Mouse (Mus musculus): Measurements from ENCODE around the gene Capn5.

The Capn5 gene

DNA sequence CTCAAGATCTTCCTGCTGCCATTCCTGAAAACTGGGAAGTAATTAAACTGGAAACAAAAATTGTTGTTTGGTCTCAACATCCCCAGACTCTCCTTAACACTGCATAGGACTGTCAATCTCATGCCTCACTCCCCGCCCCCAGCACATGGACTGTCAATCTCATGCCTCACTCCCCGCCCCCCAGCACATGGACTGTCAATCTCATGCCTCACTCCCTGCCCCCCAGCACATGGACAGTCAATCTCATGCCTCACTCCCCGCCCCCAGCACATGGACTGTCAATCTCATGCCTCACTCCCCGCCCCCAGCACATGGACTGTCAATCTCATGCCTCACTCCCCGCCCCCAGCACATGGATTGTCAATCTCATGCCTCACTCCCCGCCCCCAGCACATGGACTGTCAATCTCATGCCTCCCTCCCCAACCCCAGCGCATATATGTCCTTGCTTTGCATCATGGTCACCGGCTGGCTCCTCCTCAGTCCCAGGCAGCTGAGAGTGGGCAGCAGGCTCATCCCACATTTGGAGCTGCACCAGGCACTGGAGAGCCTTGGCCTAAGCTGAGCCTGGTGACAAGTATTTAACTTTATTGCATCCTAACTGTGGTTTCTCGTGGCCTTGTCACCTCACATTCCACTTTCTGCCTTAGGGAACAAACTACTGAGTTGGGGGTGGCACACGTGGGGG lies 29.2 kb downstream of the Capn5 start:
- DNase-seq (ENCODE audit: low spot score in 2 of 2): no peak

DNA sequence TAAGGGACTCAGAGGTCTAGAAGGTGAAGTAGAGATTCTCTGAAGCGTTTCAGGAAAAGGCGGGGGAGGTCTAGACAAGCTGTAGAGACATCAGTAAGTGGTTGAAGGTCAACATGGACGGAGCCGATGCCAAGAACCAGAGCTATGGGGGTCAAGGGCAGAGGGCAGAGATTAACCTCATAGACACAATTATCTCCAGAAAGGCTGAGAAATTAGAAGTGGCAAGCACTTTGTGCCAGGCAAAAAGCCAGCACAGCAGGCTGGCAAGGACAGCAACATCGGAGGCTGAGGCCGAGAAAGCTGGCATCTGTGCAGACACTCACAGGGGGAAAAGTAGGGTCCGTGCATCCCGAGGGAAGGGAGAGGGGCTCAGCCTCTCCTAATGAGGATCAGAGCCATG lies 30.3 kb downstream of the Capn5 start:
- DNase-seq (ENCODE audit: low spot score in 2 of 2): no peak

GRCm38 (mm10) chr7:98146447-98146845 lies 31.6 kb downstream of the Capn5 start:
- DNase-seq (ENCODE audit: low spot score in 2 of 2): no peak

DNA sequence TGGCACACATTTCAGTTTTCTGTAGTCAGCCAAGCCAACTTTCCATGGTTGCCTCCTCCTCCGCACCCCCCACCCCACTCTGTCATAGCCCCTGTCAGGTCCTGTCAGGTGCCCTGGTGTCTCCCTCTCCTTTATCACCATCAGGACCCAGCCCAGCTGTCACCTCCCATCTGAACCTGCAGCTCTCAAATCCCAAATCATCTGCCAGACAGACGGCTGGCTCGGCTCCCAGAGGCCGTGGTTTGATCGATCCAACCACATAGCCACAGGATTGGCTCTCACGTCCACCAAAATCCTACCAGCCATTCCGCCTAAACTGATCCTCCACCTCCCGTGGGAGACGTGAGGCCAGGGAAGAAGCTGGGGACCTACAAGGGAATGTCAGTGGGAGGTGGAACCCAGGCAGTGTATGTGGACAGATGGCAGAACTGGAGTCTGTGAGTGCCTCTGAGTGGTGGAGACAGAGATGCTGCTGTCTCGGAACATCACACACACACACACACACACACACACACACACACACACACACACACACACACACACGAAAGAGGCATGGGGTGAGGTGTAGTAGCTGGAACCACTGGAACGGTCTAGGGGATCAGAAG lies 32.1 kb downstream of the Capn5 start:
- DNase-seq (ENCODE audit: low spot score in 2 of 2): no peak

GRCm38 (mm10) chr7:98145402-98145801 lies 32.7 kb downstream of the Capn5 start, which contains the start of gene Omp:
TSS of gene Omp (minus strand) at chr7:98145502.
- no peak for DNase-seq (ENCODE audit: low spot score in 2 of 2)

DNA sequence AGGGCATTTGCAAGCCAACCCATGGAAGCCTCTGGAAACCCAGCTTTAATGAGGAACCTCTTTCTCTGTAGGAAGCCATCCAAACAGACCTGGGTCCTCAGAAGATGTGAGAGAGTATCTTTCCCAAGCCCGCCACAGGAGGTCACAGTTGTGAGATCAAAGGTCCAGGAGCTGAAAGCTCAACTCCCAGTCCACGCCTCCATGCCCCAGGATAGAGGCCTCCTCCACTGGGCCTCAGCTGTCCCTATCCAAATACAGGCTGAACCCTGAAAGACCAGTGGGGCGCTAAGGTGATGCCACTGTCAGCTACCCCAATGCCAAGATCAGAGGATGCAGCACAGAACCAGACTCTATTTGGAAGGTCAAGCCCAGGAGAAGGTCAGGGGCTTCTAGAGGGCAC lies 35.4 kb downstream of the Capn5 start:
- DNase-seq (ENCODE audit: low spot score in 2 of 2): no peak

- DNase-seq (ENCODE audit: low spot score in 2 of 2): no peak
These were observed 35.8 kb downstream of the Capn5 start for GRCm38 (mm10) chr7:98142247-98142646.

- no peak for DNase-seq (ENCODE audit: low spot score in 2 of 2)
These were observed 36.9 kb downstream of the Capn5 start for GRCm38 (mm10) chr7:98141206-98141605.

DNA sequence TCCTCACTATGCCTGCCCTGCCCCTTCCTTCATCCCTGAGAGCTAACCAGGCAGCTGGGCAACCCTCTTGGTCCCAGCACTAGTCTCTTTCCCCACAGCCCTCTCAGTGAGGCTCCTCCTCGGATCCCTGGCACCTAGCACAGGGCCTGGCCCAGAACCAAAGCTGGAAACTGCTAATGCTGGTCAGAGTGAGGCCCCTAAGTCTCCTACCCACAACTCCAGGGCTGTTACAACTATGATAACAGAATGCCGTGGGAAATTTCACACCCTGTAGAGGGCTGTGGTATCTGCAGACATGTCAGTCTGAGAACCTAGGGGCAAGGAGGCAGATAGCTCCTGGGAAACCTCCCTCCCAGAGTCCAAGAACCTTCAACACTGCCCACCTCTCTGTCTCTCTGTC lies 37.5 kb downstream of the Capn5 start:
- DNase-seq (ENCODE audit: low spot score in 2 of 2): no peak

DNA sequence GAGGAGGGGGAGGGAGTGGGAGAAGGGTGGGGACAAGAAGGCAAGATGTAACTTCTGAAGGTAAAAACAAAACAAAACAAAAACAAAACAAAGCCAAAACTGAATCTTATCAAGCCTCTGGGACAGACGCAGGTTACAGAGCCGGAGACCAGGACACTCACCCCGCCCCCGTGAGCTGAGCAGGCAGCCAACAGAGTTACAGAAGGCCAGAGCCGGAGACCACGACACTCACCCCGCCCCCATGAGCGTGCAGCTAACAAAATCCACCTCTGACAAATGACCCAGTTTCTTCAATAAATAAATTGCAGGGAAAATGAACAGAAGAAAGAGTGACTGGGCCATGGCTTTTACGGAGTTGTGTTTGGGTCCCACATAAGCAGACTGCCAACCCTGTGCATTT lies 38.9 kb downstream of the Capn5 start:
- DNase-seq (ENCODE audit: low spot score in 2 of 2): no peak

DNA sequence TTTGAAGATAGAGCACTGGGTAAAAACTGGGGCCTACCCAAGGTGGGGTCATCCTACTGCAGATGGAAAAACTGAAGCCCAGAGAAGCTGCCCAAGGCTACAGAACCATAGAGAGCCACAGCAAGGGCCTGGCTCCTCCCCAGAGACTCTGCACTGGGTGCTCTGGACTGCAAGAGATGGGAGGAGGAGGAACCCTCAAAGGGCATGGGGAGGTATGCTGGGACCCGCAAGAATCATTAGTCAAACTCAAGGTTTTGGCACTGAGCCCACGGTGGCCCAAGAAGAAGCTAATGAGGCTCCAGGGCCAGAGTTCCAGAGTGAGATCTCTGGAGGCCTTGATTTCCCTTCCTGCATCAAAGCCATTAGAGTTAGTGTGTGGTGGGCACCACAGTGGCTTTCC lies 40.1 kb downstream of the Capn5 start:
- no peak for DNase-seq (ENCODE audit: low spot score in 2 of 2)

GRCm38 (mm10) chr7:98137583-98137982 lies 40.5 kb downstream of the Capn5 start:
- no peak for DNase-seq (ENCODE audit: low spot score in 2 of 2)

DNA sequence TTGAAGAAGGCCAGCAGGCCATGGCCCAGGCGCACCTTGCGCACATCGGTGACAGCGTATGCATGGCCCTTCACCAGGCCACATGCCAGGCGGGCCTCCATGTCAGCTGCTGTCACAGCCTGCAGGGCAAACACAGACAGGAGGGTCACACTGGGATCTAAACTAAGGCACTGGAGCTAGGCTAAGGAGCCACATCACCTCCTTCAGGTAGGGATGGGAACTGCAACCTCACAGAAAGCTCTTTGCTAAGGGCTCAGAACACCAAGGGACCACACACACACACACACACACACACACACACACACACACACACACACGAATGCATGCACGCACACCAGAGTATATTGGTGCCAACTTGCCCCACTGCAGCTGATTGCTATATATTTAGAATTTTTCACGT lies 46.3 kb downstream of the Capn5 start:
- no peak for DNase-seq (ENCODE audit: low spot score in 2 of 2)

GRCm38 (mm10) chr7:98125473-98125872 lies 52.6 kb downstream of the Capn5 start:
- DNase-seq (ENCODE audit: low spot score in 2 of 2): no peak

GRCm38 (mm10) chr7:98124701-98125100 lies 53.4 kb downstream of the Capn5 start:
- DNase-seq (ENCODE audit: low spot score in 2 of 2): no peak

DNA sequence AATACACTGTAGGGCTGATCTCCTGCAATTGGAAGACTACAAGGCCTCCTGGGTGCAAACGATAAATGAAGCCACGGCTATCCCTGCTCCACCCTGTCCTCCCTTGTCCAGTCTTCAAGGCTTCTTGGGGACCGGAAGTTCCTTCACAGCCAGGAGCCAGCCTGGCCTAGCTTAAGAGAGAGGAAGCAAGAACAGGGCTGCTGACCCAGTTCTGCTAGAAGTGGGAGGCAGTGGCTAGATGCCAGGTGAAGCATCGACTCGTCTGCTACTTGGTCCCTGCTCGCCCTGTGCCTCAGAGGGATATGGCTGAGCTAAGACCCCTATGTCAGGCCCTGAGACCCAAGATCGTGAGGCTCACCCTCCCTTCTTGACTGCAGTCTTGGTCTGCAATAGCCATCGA lies 56.4 kb downstream of the Capn5 start:
- DNase-seq (ENCODE audit: low spot score in 2 of 2): no peak

DNA sequence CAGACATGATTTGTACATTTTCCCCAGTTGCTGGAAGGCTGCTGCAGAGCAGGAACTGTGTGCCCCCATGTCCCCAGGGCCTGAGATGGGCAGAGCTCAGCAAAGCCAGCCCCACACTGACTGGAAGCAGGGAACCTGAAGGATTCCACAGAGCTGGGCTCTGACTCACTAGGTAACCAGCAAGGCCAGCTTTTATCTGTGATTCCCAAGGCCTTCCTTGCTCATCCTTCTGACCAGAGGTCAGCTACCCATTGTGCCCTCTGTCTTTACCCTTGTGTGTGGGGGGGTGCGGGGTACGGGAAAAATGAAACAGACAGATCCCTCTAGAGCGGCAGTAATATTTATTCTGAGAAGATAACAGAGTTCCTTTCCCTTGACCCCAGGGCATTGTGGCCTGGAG lies 56.8 kb downstream of the Capn5 start:
- no peak for DNase-seq (ENCODE audit: low spot score in 2 of 2)

GRCm38 (mm10) chr7:98120325-98120724 lies 57.7 kb downstream of the Capn5 start:
- DNase-seq (ENCODE audit: low spot score in 2 of 2): peak; percentile 57 to 76

- DNase-seq (ENCODE audit: low spot score in 2 of 2): no peak
These were observed 58.2 kb downstream of the Capn5 start for GRCm38 (mm10) chr7:98119961-98120232.

DNA sequence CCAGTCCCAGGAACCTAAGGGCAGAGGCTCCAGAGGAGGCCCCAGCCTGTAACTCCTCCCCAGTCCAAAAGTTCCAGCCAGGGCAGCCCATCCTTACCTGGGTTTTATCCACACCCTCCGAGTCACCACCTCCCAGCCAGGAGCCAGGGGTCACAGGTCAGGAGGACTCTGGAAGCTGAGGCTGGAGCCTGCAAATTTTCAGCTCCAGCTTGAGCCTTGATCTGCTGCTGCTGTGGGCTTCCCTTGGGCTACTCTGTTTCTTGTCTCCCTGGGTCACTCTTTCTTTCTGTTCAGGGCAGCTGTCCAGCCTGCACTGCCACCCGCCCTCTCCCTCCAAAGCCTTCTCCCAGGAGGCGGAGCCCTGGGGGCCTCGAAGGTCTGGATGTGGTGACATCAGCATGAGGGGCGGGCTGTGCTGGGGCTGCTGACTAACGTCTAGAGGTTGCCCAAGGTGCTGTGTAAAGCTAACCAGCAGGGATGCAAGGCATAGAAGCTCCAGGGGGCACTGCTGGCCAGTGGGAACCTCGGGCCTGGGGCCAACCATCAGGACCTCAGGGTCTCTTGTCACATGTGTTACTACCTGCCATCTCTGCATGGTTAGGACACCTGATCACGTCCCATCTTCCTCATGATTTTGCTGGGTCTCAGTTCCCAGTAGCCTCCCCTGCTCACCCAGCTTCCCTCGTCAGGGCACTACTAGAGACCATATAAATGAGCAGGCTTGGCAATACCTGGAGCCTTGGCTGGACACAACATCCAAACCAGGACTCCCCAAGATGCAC lies 58.7 kb downstream of the Capn5 start, which contains the start of gene Myo7a:
TSS of gene Myo7a (minus strand) at position 346 of the 782 bp plus-strand sequence.
- DNase-seq (ENCODE audit: low spot score in 2 of 2): peak in 1 of 2 experiments; percentile 44

DNA sequence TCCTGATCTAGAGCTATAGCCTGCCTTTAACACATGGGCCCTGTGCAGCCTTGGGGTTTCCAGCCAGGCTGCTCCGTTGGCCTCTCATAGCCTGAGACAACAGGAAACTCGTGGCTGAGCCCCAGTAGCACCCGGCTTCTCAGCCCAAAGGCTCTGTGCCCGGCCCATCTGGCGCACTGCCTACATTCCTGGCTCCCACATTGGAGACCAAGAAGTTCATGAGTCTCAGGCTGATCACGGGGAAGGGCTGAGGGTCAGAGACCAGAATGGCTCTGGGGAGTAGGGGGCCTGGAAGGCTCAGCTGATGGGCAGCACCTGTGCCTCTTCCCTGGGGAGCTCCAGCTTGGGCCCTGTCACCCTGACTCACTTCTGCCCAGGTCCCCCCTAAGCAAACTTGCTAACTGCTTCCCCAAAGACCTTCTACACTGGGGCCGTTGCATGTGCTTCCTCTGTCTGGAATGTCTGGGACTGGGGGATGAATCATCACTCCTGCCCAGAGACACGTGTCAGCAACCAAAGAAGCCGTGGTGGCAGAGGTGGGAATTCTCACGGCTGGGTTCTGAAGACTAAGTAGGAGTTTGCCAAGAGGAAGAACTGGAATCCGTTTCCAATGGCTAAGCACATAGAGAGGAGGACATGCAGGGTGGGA lies 60.9 kb downstream of the Capn5 start:
- peak; percentile 67 to 72 for DNase-seq (ENCODE audit: low spot score in 2 of 2)

- DNase-seq (ENCODE audit: low spot score in 2 of 2): no peak
These were observed 63.4 kb downstream of the Capn5 start for GRCm38 (mm10) chr7:98114656-98115055.

GRCm38 (mm10) chr7:98111233-98111632 lies 66.8 kb downstream of the Capn5 start:
- no peak for DNase-seq (ENCODE audit: low spot score in 2 of 2)

Measured in urinary bladder, postnatal 4 days (tissue).